Mouse (Mus musculus): ENCODE results near the gene Fxyd1.
A peak's percentile ranks its signal among the peaks of the same experiment; 100 is the strongest.

Fxyd1 gene

DNA sequence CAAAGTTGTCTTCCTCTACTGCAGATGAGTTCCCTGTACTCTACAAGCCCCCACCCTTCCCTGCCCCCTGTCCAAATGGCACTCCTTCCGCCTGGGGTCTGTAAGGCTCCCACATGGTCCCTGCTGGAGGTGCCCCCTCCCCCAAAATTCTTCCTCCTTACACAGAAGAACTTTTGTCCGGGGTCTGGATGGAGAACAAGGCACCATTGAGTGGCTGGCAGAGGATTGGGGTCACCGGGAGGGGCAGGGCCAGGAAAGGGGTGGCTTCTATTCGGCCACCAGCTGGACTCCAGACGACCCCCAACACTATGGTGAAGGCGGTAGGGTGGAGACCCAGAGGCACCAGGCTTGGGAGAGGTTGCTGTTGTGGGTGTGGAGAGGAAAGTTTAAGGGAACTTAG, 20.5 kb upstream of the Fxyd1 start:
- no peak for DNase-seq

DNA sequence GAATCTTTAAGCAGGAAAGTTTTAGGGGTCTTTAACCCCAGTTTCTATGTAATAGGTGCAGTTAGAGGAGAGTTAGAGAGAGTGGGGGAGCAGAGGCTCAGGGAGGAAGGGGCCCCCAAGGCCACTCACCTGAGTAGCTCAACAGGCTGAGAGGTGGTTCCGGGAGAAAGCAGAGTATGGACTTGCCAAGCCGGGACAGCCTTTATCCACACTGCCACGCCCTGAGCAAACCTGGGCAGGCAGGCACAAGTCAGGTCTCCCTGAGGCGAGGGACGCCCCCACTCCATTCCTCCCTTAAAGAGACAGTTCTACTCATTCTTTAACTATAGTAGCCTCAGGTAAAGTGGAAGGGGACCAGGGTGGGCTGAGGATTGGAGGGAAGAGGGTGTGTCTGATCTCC, 19.5 kb upstream of the Fxyd1 start, which contains the start of gene Fxyd3:
TSS of gene Fxyd3 (minus strand) at position 213 of the 400 bp plus-strand sequence.
- DNase-seq: no peak

DNA sequence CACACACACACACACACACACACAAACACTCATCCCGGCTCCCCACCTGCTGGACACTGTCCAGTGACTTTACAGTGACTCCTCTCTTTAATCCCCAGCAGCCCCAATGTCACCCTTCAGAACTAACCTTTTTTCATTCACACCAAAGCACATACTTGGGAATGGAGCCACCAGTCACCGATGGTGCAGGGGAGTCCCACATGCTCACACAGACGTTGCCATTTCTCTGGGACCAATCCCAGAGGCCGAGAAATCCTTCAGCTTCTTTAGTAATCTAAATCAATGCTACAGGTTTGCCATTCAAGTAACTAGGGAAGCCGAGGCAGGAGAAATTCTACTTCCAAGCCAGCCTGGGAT, 17.7 kb upstream of the Fxyd1 start:
- no peak for DNase-seq

DNA sequence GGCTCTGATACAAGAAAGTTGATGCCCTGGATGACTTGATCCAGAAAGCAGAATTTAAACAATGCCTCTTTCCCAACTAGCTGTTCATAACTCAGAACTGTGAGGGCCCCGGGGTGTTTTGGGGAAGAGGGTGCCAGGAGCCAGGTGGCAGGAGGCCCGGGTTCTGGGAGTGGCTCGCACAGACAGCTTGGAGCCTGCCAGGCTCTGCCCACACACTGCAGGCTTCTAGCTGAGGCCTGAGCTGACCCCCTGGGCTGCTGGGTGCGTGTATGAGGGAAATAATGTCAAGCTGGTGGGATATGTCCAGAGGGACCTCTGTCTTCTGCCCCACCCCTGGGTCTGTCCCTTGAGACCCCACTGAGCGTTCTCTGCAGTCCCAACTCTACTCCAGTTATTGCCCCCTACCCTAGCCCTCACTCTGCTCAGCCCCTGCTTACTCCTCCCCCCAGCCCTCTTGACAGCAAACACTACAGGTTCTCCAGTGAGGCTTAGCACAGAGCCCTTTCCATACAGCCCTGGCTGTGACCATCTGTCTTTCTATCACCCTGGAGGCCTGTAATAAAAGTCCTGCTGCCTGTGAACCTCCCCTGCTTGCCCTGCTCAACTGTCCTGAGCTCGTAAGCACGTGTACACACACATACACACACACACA, 17.2 kb upstream of the Fxyd1 start:
- no peak for DNase-seq

DNA sequence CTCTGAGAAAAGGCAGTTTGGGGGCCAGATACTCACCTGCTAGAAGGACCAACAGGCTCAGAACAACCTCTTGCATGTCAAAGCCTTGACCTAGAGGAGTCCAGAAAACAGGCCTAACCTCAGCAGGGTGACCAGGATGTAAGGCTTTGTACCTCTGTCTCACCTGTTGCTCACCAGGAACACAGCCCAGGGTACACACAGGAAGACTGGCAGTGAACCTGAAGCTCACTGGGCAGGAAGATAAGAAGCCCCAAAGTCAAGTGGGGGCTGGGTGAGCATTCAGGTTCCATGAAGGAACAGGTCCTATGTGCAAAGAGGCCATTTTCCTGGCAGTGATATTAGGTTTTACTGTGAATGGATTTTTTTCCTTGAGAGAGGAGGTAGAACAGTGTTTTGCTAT, 16.5 kb upstream of the Fxyd1 start:
- DNase-seq: no peak

DNA sequence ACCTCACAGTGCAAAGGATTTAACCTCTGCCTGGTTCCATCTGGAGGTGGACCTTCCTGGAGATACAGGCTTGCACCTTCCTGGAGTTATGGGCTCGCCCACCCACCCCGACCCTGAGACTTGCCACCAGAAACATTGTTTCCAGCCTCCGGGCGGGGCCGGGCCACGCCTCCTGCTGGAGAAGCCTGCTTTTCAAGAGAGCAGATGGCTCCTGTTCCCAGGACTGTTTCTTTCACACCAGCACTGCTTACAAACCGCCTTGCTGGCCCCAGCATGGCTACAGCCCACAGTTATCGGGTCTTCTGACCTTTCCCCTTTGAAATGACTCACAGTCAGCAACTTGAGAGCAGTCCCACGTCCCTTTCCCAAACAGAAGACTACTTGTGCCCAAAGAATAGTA, 15.3 kb upstream of the Fxyd1 start:
- no peak for DNase-seq

DNA sequence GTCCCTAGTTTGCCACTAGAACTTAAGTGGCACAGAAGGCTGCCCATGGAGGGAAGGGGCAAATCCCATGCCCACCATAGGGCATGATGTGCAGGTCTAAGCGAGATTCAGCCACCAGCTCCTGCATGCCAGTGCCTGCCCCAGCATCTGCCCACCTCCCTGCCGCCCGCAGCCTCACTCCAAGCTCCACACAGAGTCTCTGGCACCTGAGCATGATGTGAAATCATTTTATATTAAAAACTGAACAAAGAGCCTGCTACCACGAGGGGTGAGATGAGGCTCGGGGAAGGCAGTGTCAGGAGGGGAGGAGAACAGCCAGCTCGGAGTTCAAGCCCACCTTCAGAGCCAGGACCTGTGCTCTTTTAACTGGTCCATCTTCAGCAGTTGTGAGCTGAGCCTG, 13.3 kb upstream of the Fxyd1 start:
- no peak for DNase-seq

DNA sequence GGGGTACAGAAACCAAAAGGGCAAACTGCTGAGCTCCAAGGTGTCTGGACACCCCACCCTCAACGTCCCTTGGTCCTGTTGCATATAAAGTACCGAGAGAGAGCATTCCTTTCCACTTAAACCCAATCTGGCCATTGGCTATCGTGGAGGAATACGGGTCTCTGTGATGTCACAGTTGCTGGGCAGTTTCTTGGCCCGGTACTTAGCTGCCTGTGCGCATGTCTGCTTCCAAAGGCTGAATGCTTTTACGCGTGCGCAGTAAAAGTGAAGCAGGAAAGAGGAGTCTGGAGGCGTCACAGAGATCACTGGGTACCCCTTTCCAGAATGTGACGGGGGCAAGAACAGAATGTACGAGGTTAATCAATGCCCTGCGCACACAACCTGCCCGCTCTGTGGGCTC, 12.5 kb upstream of the Fxyd1 start:
- DNase-seq: no peak

DNA sequence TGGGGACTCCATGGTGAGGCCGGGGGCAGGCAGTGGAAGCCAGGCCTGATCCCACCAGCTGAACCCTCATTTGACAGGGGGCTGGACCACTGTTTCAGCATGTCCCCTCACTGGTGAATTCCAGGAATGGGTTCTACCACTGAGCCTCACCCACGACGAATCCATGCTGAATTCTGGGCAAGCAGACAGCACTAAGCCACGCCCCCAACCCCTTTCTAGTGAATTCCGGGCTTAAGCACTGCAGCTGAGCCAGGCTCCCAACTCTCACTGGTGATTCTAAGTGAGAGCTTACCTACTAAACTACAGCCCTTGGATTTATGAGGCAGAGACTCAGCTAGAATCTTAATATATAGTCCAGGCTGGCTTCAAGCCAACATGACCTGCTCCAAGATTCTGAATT, 10.8 kb upstream of the Fxyd1 start:
- DNase-seq: no peak

DNA sequence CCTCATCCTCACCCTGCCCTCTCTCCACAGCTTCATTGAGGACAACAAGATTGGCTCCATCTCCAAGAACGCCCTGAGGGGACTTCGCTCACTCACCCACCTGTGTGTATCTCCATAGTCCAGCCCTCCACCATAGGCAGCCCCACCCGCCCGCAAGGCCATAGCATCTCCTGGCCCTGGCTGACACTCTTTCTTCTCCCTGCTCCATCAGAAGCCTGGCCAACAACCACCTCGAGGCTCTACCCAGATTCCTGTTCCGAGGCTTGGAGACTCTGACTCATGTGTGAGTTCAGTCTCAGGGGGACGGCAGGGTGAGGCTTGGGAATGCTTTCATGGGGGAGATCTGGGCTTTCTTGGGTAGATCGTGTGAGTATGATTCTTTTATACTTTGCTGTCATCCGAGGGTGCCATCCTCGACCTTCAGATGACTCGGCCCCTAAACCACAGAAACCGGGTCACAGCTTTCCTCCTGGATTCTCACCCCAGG, 6.1 kb upstream of the Fxyd1 start:
- no peak for DNase-seq

DNA sequence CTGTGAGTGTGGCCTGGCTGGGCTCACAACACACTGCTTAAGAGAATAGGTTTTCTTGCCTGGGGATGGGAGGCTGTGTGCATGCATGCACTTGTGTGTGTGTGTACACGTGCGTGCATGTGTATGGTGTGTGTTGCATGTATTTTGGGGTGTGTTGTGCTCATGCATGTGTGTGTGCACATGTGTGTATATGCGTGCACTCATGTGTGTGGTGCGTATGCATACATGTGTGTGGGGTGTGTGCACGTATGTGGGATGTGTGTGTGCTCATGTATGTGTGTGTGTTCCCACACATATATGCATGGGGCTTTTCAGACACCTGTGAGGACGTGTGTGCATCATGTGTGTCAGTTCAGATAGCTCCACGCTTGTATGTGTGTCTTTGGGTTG, 3.6 kb upstream of the Fxyd1 start:
- DNase-seq: no peak

DNA sequence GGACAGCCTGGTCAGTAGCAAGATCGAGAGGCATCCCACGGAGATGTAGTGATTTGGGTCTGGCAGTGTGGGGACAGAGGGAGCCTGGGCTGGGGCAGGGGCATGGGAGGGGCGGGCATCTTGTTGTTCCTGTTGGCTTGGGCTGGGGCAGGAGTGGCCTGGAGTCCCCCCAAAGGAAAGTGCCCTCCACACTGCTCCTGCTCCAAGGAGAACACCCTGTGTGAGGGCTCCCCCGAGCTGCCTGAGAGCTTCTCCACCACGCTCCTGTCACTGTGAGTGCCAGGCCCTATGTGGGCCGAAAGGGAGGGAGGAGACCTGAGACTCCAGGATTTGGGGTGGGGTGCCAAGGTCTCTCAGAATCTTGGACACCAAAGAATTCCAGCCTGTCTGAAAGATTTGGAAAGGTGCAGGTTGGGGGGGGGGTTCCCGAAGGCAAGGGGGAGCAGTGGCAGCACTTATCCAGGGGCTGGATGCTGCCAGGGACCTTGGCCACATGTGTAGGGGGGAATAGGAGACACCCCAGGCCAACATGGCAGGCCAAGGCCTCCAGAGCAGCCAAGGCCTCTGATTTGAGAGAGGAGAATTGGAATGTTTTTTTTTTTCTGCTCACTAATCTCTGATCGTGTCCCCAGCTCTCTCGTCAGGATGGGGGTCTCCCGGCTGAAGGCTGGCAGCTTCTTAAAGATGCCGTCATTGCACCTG, 3.1 kb upstream of the Fxyd1 start:
- DNase-seq: no peak

DNA sequence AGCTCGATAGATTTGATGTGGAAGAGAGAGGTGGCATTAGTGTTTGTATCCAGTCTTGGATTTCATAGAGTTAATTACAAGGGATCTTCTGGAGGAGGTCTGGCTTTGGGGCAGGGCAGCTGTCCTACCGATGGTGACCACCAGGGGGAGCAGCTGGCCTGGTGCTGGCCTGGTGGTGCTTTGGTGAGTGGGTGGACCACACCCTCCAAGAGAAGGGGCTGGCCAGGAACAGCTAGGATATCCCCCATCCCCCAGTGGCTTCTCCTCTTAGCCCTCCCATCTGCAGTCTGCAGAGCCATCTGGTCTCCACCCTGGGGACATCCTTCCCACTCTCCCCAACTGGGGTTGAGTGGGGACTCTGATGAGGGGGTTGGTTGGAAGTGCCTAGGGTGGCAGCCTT, 2.1 kb upstream of the Fxyd1 start, which contains the start of gene Lgi4:
TSS of gene Lgi4 (plus strand) at position 235 of the 400 bp plus-strand sequence.
- peak; percentile 47 to 77 for DNase-seq

DNA sequence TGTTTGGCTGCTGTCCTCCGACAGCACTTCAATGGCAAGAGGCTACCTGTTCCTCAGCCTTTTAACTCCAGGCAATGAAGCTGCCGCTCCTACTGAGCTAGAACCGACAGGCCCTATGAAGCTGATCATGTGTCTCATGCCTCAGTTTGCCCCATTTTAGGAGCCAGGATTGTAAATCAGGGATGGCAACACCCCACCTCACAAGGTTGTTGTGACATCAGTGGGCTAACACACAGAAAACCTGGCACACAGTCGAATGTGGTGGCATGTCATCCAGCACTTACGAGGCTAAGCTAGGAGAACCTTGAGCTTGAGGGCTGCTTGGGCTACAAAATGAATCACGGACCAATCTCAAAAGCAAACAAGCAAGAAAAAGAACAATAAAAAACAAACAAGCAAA, 1.2 kb upstream of the Fxyd1 start:
- DNase-seq: no peak

DNA sequence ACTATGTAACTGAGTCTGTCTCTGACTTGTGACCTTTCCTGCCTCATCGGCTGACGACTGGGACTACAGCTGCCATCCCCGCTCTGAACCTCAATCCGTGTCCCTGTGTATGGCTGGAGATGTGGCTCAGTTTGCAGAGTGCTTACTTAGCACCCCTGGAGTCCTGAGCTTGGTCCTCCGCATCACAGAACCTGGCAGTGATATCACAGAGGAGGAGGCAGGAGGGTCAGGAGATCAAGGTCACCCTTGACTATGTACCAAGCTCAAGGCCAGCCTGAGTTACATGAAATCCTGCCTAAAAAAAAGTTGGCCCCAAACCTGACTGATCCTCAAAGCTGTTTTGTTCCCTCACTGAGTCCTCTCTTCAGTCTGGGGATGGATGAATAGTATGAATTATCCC, 731 bp upstream of the Fxyd1 start:
- no peak for DNase-seq

DNA sequence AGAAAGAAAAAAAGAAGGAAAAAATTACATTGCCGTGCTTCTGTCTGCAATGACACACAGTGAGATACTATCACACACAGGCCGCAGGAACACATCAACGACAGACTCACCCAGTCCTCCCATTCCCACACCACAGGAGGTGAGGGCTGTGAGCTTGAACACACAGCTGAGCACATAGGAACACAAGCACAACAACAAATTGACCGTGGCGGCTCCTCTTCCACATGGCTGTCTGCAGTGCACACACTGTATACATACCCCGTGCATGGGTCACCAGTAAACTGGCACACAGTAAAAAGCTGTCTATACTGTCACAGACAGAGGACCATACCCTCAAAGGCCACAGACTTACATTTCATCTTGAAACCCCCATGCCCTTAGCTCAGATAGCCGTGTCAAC, 551 bp downstream of the Fxyd1 start:
- no peak for DNase-seq

DNA sequence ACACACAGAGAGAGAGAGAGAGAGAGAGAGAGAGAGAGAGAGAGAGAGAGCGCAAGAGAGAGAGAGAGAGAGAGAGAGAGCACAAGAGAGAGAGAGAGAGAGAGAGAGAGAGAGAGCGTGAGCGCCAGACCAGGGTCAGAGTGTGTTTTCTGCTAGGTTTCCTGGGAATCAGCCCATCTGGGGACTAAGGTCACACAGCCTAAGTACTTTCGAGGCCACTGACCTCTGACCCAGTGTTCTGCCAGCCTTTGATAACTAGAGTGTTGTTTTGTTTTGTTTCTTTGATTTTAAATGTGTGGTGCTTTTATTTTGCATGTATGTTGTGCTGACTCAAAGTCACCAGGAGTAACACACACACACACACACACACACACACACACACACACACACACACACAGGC, 1.1 kb downstream of the Fxyd1 start:
- DNase-seq: peak; percentile 28 to 30

DNA sequence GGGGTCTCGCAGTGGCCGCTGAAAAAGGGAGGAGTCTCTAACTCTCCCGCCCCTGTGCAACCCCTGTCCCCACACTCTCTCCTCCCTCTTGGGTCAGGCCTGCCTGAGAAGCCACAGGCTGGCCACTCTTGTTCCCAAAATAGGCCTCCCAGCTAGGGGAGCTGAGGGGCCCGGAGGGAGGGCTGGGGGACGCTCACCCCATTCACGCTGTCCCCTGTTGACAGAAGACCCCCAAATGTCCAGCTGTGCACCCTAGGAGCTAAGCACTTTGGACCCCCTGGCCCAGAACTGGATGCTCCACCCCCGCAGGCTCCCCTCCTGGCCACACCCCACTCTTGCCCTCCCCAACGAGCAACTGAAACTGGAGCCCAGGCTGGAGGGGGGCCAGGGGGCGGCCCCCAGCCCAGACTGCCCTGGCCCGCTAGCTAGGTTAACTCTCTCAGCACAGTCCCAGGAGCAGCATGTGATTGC, 1.6 kb downstream of the Fxyd1 start:
- peak; percentile 33 to 67 for DNase-seq

DNA sequence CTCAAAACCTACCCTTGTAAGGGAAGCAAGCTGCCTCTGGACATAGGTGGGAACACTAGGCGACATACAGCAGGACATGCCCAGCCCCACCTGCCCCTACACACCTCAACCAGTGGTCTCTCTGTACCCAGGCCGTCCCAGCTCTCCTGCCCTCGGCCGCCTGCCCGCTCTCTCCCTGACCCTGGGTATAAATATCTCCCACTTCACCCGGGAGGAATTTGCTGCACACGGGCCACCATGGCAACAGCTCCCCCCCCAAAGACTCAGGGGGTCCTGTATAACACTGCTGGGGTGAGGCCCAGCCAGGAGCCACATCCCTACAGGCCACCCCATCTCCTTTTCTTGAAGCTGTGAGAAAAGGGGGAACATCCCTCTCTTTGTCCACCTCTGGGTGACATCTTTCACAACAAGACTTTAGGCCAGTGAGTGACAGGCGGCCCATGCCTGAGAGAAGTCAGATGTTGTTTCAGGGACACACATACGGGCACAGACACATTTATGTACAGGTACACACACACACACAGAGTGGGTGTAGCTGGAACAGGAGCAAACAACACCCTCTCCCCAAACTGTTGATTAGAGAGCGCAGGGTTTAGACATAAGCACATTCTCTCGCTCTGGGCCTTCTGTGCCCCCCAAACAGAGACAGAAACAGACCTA, 2.2 kb downstream of the Fxyd1 start:
- DNase-seq: no peak

DNA sequence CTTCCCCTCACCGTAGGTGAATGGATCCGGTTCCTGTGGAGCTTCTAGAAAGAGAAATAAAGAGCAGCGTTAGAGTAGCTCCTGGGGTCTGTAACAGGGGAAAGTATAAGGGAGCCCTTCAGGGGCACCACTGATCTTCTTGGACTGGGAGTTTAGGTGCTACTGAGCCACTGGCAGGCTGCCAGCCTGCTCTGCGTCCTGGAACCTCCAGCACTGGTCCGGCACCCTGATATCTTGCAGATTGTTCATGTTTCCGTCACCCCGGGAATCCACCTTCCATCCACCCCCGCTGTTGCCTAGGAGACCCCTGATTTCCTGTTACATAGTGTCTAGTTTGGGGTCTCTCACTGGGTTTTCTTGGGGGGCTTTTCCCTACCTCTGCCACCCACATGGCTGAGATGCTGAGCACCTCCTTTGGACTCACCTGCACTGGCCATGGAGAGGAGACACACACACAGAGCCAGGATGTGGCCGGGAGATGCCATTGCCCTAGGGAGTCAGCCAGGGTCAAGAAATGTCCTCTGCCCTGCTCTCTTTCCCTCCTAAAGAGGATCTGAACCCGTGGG, 3.0 kb downstream of the Fxyd1 start:
- no peak for DNase-seq

DNA sequence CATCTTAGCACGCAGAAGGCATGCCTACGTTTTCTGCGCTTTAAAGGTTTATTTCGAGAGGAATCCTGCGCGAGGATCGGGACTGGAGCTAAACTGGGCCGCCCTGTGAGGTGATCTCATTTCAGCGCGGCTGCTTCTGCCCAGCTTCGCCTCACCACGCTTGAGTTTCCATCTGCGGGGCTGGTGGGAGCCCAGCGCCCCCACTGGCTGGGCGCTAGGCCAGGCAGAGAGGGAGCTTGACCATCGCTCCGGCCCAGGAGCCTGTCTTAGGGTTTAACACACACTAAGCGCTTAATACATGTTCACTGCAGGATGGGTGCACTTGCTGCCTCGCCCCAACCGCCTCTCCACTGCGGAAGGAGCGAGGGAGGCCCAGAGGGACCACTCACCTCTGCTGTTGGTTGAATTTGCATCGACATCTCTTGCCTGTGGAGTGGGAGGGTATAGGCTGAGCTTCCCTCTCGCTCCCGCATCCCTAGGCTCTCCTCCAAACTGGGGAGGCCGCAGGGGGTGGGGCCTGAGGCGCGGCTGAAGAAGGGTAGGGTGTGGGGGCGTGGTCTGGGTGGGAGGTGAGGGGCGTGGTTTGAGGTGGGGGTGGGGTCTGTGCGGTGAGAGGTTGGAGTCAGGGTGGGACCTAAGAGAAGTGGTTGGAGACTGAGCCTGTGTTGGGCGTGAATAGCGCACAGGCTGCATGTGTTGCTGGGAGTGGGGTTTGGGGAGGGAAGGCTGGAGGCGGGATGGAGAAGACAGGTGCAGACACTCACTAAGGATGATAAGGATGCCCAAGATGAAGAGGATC, 4.2 kb downstream of the Fxyd1 start:
- no peak for DNase-seq

DNA sequence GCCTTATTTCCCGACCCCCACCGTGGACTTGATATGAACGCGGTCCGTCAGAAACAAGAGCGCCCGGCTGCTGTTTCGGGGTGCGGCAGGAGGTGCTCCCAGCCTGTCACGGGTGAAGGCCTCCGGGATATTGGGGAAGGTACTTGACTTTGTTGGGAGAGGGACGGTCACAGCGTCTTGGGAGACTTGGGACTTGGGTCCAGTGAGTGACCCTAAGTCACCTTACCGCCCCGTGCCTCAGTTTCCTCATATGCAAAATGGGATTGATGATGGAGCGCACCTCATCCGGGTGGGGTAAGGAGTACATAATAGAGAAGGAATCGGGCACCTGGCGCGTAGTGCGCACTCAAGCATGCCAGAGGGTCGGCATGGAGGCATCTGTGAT, 4.8 kb downstream of the Fxyd1 start:
- no peak for DNase-seq
